Mouse (Mus musculus): ENCODE data around the gene Hist4h4.

- no peak for TF ChIP-seq CTCF (IDR thresholded peaks at IDR 0.05)
- TF ChIP-seq EP300 (IDR thresholded peaks at IDR 0.05) = no peak
Observed at GRCm38 (mm10) chr6:136803093-136803738, 999 bp downstream of the Hist4h4 start.

Measured in lung, postnatal 0 days (tissue).